Mouse (Mus musculus) neural tube, embryonic 11.5 days (tissue): ENCODE data around the gene Pank3. TPM values are rescaled to one million over a fixed set of nuclear protein-coding genes. Genes with fewer than 3 reads are reported as not detected.

Source experiments
- microRNA counts: library from miRNA; unstranded; fragments of <30 nt; microRNA quantifications from one replicate; lab custom pipeline; 2015
- microRNA-seq: library from miRNA; unstranded; fragments of <30 nt; microRNA quantifications from one replicate; pipeline ENCODE4, GENCODE M21; 2016
- polyA plus RNA-seq: library from polyadenylated mRNA; unstranded; fragments of >200 nt; fragmentation: Nextera tagmentation; extraction: Ambion mirVana; gene quantifications from 2 replicates; pipeline ENCODE4 v1.2.1, GENCODE M21; 2014

Gene Pank3
- polyA plus RNA-seq, 1 experiment from 2014 or later: 29.3 TPM

MicroRNAs within 50 kb of the gene (microRNA counts, 519-probe panel; counts per million panel counts)
- microRNA mmu-miR-103 (lab: Ali Mortazavi, UCI): 5,820 counts per million, percentile 95 among the panel's probes with 10 or more counts

Small RNAs within 50 kb of the gene (microRNA-seq; reads per million reads assigned to microRNA genes)
- gene Mir103-1: 6.5 reads per million, percentile 16 among the genes with 10 or more reads in this experiment

Other genes with a start within 250 kb of the Pank3 start
- gene Fbll1, start 29.4 kb downstream of the Pank3 start, polyA plus RNA-seq: 4.3 and 4.9 TPM in 2 replicates
- 115 and 116 TPM in 2 replicates for gene Rars, start 65.0 kb downstream of the Pank3 start, polyA plus RNA-seq
- gene Wwc1, start 211.0 kb downstream of the Pank3 start, polyA plus RNA-seq: 6.5 and 7.1 TPM in 2 replicates